Mouse (Mus musculus) thymus, adult 2 months (tissue): ENCODE data around the gene Ubtf.

Experiments used
- CTCF ChIP-seq: fragments of 200-500 bp; IDR thresholded peaks from 2 replicates; pipeline ENCODE4 v1.5.1; 2012; ENCODE audit warnings: mild to moderate bottlenecking, control low read depth, low read length, moderate library complexity, borderline replicate concordance; ENCODE audit not compliant: control insufficient read depth, poor library complexity, insufficient read depth; ENCODE audit errors: extremely low read depth
- POLR2A ChIP-seq: fragments of 200-500 bp; IDR thresholded peaks from 2 replicates; pipeline ENCODE4 v1.6.1; 2012; ENCODE audit warnings: mild to moderate bottlenecking, low read length, control low read depth, moderate library complexity; ENCODE audit not compliant: control insufficient read depth, poor library complexity, insufficient read depth; ENCODE audit errors: extremely low read depth

GRCm38 (mm10) chr11:102346926-102347325, 27.4 kb upstream of the Ubtf start:
- TF ChIP-seq POLR2A (no peak), CTCF (no peak)
